Mouse (Mus musculus): ENCODE data around the gene Gpi1. TPM values are rescaled to one million over a fixed set of nuclear protein-coding genes. Genes with fewer than 3 reads are reported as not detected.

Gene Gpi1
- polyA plus RNA-seq, 1 experiment from 2014 or later: 845 TPM

DNA sequence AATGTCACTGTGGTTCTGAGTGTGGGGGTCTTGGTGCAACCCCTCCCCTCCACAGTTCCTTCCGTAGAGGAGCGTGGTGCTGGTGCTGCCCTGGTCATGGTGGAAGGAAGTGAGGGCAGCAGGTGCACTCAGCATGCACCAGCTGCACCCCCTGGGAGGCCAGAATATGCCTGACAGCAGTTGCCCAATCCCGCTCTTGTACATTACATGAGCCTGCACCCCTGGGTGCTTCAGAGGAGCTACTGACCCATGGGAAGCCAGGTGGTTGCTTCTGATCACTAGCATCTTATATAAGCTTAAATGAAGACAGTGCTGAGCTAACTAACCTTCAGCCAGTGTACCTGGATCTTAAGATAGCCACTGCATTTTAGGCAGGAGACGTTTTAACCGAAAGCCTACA lies 8.0 kb upstream of the Gpi1 start:
- Histone ChIP-seq H3K9ac (ENCODE audit: low read length) (no peak overlapping the region), H3K4me1 (ENCODE audit: control insufficient read depth in 2 of 2, insufficient read depth in 2 of 2, low read length in 2 of 2) (peaks cover 5 to 6% of the 10 kb centered on the region in 2 experiments), H3K4me2 (ENCODE audit: low read length) (no peak overlapping the region), H3K9me3 (ENCODE audit: control insufficient read depth, low read length) (no peaks in the 10 kb centered on the region), H3K27ac (replicated peaks in 1 of 2; ENCODE audit: control insufficient read depth in 1 of 2, insufficient read depth in 1 of 2, low read depth in 2 of 2, low read length in 2 of 2) (no peak overlapping the region), H3K27me3 (ENCODE audit: control insufficient read depth, insufficient read depth, low read length) (no peaks in the 10 kb centered on the region), H3K4me3 (ENCODE audit: control insufficient read depth in 1 of 2, insufficient read depth in 1 of 2, low read depth in 1 of 2, low read length in 2 of 2) (no peak overlapping the region), H3K36me3 (ENCODE audit: control insufficient read depth, insufficient read depth, low read length) (peaks cover 68% of the 10 kb centered on the region)
- ATAC-seq (ENCODE audit: insufficient number of reproducible peaks, insufficient read depth, low FRiP score, low read depth): no peak
- 90% methylated on average over 5 of the region's 5 CpGs for WGBS

DNA sequence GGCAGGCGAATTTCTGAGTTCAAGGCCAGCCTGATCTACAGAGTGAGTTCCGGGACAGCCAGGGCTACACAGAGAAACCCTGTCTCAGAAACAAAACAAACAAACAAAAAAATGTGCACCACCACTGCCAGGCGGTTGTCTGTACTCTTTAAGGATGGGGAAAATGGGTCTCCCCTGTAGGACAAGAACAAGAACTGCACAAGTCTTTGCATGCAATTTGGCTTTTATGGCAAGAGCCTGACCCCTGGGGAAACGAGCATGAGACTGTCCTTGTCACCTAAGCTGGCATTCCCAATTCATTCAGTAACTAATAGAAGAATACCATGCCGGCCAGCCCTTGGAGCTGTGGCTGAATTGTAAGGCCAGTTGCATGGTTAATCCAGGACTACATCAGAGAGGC lies 5.5 kb upstream of the Gpi1 start:
- no peak overlapping the region for H3K9ac ChIP-seq (ENCODE audit: low read length)
- H3K27me3 ChIP-seq (ENCODE audit: control insufficient read depth, insufficient read depth, low read length): no peaks in the 10 kb centered on the region
- H3K4me3 ChIP-seq (ENCODE audit: control insufficient read depth in 1 of 2, insufficient read depth in 1 of 2, low read depth in 1 of 2, low read length in 2 of 2): no peak overlapping the region
- no peak overlapping the region for H3K4me2 ChIP-seq (ENCODE audit: low read length)
- peaks cover 7 to 11% of the 10 kb centered on the region in 2 experiments for H3K4me1 ChIP-seq (ENCODE audit: control insufficient read depth in 2 of 2, insufficient read depth in 2 of 2, low read length in 2 of 2)
- peaks cover 47% of the 10 kb centered on the region for H3K36me3 ChIP-seq (ENCODE audit: control insufficient read depth, insufficient read depth, low read length)
- H3K9me3 ChIP-seq (ENCODE audit: control insufficient read depth, low read length): no peaks in the 10 kb centered on the region
- ATAC-seq (ENCODE audit: insufficient number of reproducible peaks, insufficient read depth, low FRiP score, low read depth): no peak
- no peak overlapping the region for H3K27ac ChIP-seq (replicated peaks in 1 of 2; ENCODE audit: control insufficient read depth in 1 of 2, insufficient read depth in 1 of 2, low read depth in 2 of 2, low read length in 2 of 2)
- WGBS: 90% methylated on average over 5 of the region's 5 CpGs

DNA sequence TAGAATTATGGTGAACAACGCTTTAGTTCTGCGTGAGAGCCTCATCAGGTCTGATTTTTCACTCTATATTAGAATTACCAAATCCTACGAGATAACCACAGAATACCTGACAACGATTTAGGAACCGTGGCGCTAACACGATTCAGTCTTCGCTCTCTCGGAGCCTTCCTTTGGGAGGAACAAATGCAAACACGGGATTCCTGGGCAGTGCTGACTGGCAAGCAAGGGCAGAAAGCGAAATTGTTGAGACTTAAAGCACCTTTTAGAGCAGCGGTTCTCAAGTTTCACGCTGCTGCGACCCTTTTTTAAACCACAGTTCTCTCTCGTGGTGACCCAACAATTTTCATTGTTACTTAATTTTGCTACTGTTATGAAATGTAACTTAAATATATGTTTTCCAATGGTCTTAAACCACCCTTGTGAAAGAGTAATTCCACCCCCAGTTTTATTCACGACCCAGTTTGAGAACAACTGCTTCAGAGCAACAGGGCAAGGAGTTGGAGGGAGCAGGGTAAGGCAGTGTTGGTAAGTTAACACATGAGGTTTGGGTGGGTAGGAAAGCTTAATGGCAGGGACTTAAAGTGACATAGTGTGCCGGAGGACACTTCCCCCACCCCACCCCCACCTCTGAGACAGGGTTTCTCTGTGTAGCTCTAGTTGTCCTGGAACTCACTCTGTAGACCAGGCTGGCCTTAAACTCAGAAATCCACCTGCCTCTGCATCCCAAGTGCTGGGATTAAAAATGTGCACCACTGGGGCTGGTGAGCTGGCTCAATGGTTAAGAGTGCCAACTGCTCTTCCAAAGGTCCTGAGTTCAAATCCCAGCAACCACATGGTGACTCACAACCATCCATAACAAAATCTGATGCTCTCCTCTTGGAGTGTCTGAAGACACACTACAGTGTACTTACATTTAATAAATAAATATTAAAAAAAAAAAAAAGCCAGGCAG lies 4.8 kb upstream of the Gpi1 start:
- Histone ChIP-seq H3K27ac (replicated peaks in 1 of 2; ENCODE audit: control insufficient read depth in 1 of 2, insufficient read depth in 1 of 2, low read depth in 2 of 2, low read length in 2 of 2) (peak overlapping the region; percentile 91 to 93), H3K27me3 (ENCODE audit: control insufficient read depth, insufficient read depth, low read length) (no peaks in the 10 kb centered on the region), H3K36me3 (ENCODE audit: control insufficient read depth, insufficient read depth, low read length) (peaks cover 40% of the 10 kb centered on the region), H3K4me2 (ENCODE audit: low read length) (peak overlapping the region; percentile 84), H3K4me1 (ENCODE audit: control insufficient read depth in 2 of 2, insufficient read depth in 2 of 2, low read length in 2 of 2) (peaks cover 7 to 14% of the 10 kb centered on the region in 2 experiments), H3K9ac (ENCODE audit: low read length) (peak overlapping the region; percentile 82), H3K4me3 (ENCODE audit: control insufficient read depth in 1 of 2, insufficient read depth in 1 of 2, low read depth in 1 of 2, low read length in 2 of 2) (peak overlapping the region; percentile 47 to 51), H3K9me3 (ENCODE audit: control insufficient read depth, low read length) (no peaks in the 10 kb centered on the region)
- no peak for ATAC-seq (ENCODE audit: insufficient number of reproducible peaks, insufficient read depth, low FRiP score, low read depth)
- WGBS: 3% methylated on average over 17 of the region's 17 CpGs

DNA sequence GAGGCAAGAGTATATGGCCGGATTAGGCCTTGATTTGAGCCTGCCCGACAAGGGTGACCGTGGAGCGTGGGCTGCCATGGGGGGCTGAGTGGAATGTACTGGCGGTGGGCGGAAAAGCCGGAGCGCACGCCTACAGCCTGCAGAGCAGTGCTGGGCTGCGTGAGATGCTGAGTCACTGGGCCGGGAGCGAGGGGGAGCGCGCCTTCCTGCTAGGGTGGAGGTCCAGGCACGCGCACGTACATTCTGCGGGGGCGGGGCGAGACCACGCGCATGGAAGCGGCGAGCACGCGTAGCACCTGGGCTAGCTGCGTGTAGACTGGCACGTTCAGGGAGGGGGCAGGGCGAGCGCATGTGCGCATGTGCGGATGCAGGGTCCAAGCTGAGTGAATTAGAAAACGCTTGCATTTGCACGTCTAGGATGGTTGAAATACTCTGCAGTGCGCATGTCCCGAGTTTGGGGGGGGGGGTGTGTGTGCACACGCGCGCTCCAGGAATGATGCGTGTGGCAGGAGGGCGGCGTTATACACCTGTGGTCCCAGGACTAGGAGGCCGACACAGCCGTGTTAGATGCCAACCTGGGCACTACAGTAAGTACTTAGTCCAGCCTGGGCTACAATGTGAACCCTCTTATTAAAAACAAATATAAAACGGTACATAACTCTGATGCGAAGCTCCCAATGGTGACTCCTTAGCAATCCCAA lies 3.9 kb upstream of the Gpi1 start:
- no peaks in the 10 kb centered on the region for H3K27me3 ChIP-seq (ENCODE audit: control insufficient read depth, insufficient read depth, low read length)
- ATAC-seq (ENCODE audit: insufficient number of reproducible peaks, insufficient read depth, low FRiP score, low read depth): peak; percentile 87
- no peaks in the 10 kb centered on the region for H3K9me3 ChIP-seq (ENCODE audit: control insufficient read depth, low read length)
- peak overlapping the region; percentile 91 to 93 for H3K27ac ChIP-seq (replicated peaks in 1 of 2; ENCODE audit: control insufficient read depth in 1 of 2, insufficient read depth in 1 of 2, low read depth in 2 of 2, low read length in 2 of 2)
- peak overlapping the region; percentile 47 to 51 for H3K4me3 ChIP-seq (ENCODE audit: control insufficient read depth in 1 of 2, insufficient read depth in 1 of 2, low read depth in 1 of 2, low read length in 2 of 2)
- H3K4me2 ChIP-seq (ENCODE audit: low read length): peak overlapping the region; percentile 84
- peak overlapping the region; percentile 82 for H3K9ac ChIP-seq (ENCODE audit: low read length)
- WGBS: under 1% methylated on average over 46 of the region's 46 CpGs
- peaks cover 32% of the 10 kb centered on the region for H3K36me3 ChIP-seq (ENCODE audit: control insufficient read depth, insufficient read depth, low read length)
- peaks cover 9 to 16% of the 10 kb centered on the region in 2 experiments for H3K4me1 ChIP-seq (ENCODE audit: control insufficient read depth in 2 of 2, insufficient read depth in 2 of 2, low read length in 2 of 2)

DNA sequence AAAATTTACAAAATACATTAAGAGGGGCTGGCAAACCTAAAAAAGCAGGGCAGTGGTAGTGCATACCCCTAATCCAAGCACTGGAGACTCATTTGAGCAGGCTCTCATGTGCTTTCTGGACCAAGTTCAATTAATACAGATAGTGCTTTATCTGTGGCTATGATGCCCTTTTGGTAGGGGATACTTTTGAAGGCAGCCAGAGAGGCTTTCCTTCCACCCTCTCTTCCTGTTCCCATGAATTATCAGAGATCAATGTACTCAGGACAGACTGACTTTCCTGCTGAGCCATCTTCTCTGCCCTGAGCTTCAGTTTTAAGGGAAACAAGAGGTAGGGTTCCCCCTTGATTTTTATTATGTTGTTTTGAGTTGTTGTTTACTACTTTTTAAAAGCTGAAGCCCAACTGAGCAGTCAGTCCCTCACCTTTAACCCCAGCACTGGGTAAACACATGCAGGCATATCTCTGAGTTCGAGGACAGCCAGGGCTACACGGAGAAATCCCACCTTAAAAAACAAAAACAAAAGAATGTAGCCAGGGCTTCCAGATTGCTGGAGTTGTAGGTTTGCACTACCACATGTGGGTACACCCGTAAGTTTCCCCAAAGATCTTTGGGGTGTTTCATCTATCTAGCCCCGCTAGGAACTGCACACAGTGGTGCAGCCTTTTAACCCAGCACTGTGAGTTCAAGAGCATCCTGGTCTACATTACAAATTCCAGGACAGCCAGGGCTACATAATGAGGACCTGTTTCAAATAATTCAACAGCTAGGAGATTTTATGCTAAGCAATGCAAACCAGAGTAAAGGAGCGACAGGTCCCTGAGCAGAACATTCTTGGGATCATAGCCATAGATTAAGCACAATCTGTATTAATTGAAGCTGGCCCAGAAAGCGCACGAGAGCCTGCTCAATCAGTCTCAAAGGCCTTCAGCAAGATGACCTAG lies 2.9 kb upstream of the Gpi1 start:
- Histone ChIP-seq H3K27ac (replicated peaks in 1 of 2; ENCODE audit: control insufficient read depth in 1 of 2, insufficient read depth in 1 of 2, low read depth in 2 of 2, low read length in 2 of 2) (peak overlapping the region; percentile 91 to 93), H3K4me2 (ENCODE audit: low read length) (peak overlapping the region; percentile 84), H3K9me3 (ENCODE audit: control insufficient read depth, low read length) (no peaks in the 10 kb centered on the region), H3K9ac (ENCODE audit: low read length) (peak overlapping the region; percentile 67), H3K27me3 (ENCODE audit: control insufficient read depth, insufficient read depth, low read length) (no peaks in the 10 kb centered on the region), H3K36me3 (ENCODE audit: control insufficient read depth, insufficient read depth, low read length) (peaks cover 29% of the 10 kb centered on the region), H3K4me3 (ENCODE audit: control insufficient read depth in 1 of 2, insufficient read depth in 1 of 2, low read depth in 1 of 2, low read length in 2 of 2) (peak overlapping the region; percentile 47 to 51), H3K4me1 (ENCODE audit: control insufficient read depth in 2 of 2, insufficient read depth in 2 of 2, low read length in 2 of 2) (peaks cover 16 to 26% of the 10 kb centered on the region in 2 experiments)
- WGBS: 36% methylated on average over 7 of the region's 7 CpGs
- no peak for ATAC-seq (ENCODE audit: insufficient number of reproducible peaks, insufficient read depth, low FRiP score, low read depth)

DNA sequence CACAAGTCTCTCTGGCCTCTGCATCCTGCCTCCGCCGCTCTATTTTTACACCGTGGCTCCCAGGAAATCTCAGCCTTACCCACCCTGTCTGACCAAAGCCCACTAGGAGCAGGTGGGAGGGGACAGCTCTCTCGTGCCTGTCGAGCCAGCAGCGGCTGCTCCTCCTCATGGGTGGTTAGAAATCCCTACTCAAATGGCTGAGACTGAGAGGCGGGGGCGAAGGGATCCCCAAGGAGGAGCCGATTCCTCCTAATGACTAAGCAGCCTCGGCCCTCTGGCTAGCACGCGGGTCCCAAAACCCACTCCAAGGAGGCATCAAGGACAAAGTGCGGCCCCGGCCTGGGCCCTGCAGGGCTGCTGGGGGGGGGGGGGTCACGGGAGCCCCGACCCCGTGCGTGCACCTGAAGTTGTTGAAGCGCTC lies 435 bp downstream of the Gpi1 start:
- Histone ChIP-seq H3K27me3 (ENCODE audit: control insufficient read depth, insufficient read depth, low read length) (no peaks in the 10 kb centered on the region), H3K36me3 (ENCODE audit: control insufficient read depth, insufficient read depth, low read length) (peaks cover 41% of the 10 kb centered on the region), H3K4me2 (ENCODE audit: low read length) (peak overlapping the region; percentile 87), H3K4me3 (ENCODE audit: control insufficient read depth in 1 of 2, insufficient read depth in 1 of 2, low read depth in 1 of 2, low read length in 2 of 2) (peak overlapping the region; percentile 73 to 85), H3K4me1 (ENCODE audit: control insufficient read depth in 2 of 2, insufficient read depth in 2 of 2, low read length in 2 of 2) (peaks cover 28 to 55% of the 10 kb centered on the region in 2 experiments), H3K9me3 (ENCODE audit: control insufficient read depth, low read length) (no peaks in the 10 kb centered on the region), H3K9ac (ENCODE audit: low read length) (peak overlapping the region; percentile 98), H3K27ac (replicated peaks in 1 of 2; ENCODE audit: control insufficient read depth in 1 of 2, insufficient read depth in 1 of 2, low read depth in 2 of 2, low read length in 2 of 2) (peak overlapping the region; percentile 87 to 98)
- 0% methylated on average over 19 of the region's 19 CpGs for WGBS
- ATAC-seq (ENCODE audit: insufficient number of reproducible peaks, insufficient read depth, low FRiP score, low read depth): peak; percentile 6; the same call in 1 of the 2 replicates

DNA sequence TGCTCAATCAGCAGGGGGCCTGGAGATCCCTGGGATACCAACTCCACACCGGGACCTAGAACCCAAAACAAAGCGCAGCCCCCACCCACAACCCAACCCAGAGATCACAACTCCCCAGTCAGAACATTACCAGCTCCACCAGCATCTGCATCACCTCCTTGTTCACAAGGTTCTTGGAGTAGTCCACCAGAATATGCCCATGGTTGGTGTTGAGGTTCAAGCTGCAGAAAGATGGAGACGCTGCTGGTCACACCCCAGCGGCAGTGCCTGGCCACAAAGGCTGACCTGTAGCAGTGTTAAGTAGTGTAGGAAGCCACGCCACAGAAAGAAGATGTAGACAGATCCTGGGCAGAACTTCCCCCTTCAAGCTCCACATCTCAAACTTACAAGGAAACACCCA lies 983 bp downstream of the Gpi1 start:
- 4% methylated on average over 5 of the region's 5 CpGs for WGBS
- Histone ChIP-seq H3K9ac (ENCODE audit: low read length) (peak overlapping the region; percentile 98), H3K36me3 (ENCODE audit: control insufficient read depth, insufficient read depth, low read length) (peaks cover 46% of the 10 kb centered on the region), H3K9me3 (ENCODE audit: control insufficient read depth, low read length) (no peaks in the 10 kb centered on the region), H3K27me3 (ENCODE audit: control insufficient read depth, insufficient read depth, low read length) (no peaks in the 10 kb centered on the region), H3K27ac (replicated peaks in 1 of 2; ENCODE audit: control insufficient read depth in 1 of 2, insufficient read depth in 1 of 2, low read depth in 2 of 2, low read length in 2 of 2) (peak overlapping the region; percentile 87 to 98), H3K4me1 (ENCODE audit: control insufficient read depth in 2 of 2, insufficient read depth in 2 of 2, low read length in 2 of 2) (peaks cover 28 to 55% of the 10 kb centered on the region in 2 experiments), H3K4me3 (ENCODE audit: control insufficient read depth in 1 of 2, insufficient read depth in 1 of 2, low read depth in 1 of 2, low read length in 2 of 2) (peak overlapping the region; percentile 73 to 85), H3K4me2 (ENCODE audit: low read length) (peak overlapping the region; percentile 87)
- ATAC-seq (ENCODE audit: insufficient number of reproducible peaks, insufficient read depth, low FRiP score, low read depth): no peak

All from heart, embryonic 14.5 days (tissue).